Mouse (Mus musculus): ENCODE data around the gene Smad9. TPM values are rescaled to one million over a fixed set of nuclear protein-coding genes. Genes with fewer than 3 reads are reported as not detected.

Smad9 gene
- total RNA-seq, 2 experiments from 2014 or later: 1.2 to 2.2 TPM

DNA sequence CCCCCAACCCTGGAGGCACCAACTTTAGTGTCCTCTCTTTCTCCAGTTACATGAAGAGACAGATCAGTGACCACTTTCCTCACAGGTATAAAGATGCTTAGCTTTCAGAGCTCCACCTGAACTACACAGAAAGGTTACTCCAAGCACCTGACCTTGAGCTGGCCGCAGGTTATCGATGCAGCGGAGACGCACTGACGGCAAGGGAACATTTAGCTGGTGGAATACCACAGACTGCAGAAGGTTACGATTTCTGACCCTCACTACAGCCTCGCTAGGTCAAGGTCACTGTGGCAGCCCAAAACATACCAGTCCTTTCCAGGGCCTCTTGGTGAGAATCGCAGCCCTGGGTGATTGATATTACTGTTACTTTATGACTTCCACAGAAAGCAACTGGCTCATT is 48.3 kb downstream of the Smad9 start:
- intact Hi-C loops (cut with DNase I): no loop called here
- no peak for DNase-seq

DNA sequence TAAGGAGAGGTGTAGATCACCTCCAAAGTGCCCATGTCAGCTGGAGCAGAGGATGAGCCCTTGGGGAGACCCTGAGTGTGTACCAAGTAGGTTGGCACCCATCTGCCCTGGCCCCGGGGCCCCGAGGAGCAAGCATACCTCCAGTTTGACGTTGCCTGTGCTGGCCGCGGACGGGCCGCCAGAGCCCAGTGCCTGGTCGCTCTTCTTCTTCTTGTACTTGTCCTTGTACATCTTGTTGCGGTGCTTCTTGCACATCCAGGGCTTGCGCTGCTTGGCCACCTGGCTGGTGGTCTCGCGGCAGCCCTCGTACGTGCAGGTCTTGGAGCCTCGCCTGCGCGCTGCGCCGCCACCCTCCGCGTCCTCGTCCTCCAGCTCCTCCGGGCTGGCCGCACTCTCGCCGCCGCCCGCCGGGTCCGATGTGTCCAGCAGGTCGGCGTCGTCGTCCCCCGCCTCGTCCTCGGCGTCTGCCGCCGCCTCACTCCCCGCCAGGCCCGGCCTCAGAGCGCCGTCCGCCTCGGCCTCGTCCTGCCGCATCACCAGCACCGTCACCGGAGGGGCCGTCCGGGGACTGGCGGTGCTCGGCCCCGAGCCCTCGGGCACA is 51.8 kb downstream of the Smad9 start:
- no peak for DNase-seq
- intact Hi-C loops (cut with DNase I): loop anchor here (5.0 kb wide), 2 partner anchors 70 to 305 kb away; partner anchors contain the start of genes Alg5, Exosc8 and Spg20

DNA sequence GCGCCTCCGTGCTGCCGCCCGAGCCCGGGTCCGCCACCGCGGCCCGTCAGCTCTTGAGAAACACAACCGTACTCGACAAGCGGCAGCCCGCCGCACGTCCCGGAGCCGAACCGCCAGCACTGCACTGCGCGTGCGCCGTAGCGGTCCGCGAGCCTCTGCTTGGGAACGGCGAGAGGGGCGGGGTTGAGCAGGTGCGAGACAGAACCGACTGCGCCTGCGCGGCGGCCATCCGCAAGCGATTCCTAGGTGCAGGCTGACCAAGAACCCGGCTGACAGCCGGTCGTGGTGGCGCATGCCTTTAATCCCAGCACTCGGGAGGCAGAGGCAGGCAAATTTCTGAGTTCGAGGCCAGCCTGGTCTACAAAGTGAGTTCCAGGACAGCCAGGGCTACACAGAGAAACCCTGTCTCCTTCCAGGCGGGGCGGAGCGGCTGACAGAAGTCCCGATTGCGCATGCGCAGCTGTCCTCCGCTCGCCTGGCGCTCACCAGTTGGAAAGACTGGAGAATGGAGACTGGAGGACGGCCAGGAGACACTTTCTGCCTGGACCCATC is 52.4 kb downstream of the Smad9 start, which contains the start of gene Rfxap:
Gene Rfxap, minus strand, starts transcription at position 126 of the 552 bp plus-strand sequence.
- intact Hi-C loops (cut with DNase I): loop anchor here (5.0 kb wide), 2 partner anchors 70 to 305 kb away; partner anchors contain the start of genes Alg5, Exosc8 and Spg20
- peak; percentile 97 to 98 for DNase-seq

DNA sequence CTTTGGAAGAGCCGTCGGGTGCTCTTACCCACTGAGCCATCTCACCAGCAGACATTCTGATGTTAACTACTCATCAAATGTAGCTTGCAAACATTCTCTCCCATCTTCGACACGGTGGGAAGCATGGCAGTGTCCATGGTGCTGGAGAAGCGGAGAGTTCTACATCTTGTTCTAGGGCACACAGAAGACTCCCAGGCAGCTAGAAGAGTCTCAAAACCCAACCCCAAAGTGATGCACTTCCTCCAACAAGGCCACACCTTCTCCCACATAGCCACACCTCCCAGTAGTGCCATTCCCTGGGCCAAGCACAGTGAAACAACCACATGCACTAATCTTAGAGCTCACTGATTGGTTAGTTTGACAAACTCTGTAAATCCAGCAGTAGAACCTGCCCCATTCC is 53.7 kb downstream of the Smad9 start:
- no peak for DNase-seq
- intact Hi-C loops (cut with DNase I): loop anchor here (5.0 kb wide), 2 partner anchors 72 to 303 kb away; partner anchors contain the start of genes Alg5, Exosc8 and Spg20

DNA sequence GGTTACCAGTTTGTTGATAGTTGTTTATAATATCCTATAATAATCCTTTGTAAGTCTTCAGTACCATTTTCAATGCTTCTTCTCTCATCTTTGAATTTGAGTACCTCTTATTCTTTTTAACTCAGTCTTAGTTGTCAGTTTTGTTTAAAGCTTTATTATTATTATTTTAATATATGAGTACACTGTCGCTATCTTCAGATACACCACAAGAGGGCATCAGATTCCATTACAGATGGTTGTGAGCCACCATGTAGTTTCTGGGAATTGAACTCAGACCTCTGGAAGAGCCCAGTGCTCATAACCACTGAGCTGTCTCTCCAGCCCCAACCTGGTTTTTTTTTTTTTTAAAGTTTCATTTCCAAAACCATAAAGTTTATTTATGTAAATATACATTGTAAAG is 56.2 kb downstream of the Smad9 start:
- intact Hi-C loops (cut with DNase I): no loop called here
- DNase-seq: no peak

DNA sequence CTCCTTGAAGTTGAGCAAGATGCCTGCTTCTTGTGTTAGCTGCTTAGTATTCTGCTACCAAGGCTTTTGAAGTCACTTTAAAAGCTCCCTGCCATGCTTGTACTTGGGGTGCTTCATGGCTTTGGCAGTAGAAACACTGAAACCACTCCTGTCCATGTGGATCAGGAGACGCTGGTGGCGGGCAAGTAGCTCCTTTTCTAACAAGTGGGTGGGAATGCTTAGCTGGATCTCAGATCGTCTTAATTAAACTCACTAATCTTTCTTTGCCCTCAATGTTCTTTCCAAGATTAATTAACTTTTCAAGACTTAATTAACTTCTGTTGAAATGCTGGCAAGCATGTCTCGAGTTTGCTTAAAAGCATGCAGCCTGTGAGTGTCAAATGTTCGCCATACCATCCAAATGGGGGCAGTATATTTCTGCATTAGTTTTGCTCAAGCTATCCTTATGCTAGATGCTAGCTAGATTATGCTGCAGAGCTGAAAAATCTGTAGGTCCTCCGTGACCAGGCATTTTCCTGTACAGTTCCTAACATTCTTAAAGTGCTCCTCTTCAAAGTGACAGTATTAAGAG is 58.1 kb downstream of the Smad9 start:
- intact Hi-C loops (cut with DNase I): no loop called here
- DNase-seq: no peak

DNA sequence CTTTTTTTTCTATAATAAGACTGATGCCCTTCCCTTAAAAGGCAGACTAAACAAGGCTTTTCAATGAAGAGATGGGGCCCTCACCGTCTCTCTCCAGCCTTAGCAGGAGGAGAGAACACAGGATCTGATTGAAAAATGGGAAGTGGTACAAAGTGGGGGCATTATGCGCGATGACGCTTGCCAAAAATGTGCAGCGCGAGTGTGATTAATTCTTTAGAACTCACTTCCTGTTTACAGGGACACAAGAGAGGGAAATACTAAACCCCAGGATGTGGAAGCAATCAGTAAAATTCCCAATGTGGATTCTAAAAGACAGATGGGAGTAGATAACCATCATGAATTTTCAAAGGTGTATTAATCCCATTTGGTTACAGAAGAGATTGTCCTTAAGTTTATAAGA is 59.2 kb downstream of the Smad9 start:
- DNase-seq: no peak
- intact Hi-C loops (cut with DNase I): loop anchor here (2.0 kb wide), 1 partner anchor 250 kb away; no protein-coding TSS in a partner anchor

DNA sequence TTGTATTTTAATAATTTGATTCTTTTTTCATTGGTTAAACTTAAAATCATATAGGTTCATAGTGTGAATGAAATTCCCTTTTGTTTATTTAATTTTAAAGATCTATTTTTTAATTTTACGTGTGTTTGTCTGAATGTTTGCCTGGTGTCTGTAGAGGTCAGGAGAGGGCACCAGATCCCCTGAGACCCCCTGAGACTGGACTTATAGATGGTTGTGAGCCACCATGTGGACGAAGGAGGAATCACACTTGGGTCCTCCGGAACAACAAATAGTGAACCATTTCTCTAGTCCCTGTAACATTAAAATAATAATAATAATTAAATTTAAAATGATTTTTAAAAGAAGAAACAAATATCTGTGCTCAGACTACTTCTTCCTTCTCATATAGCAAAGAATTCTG is 59.9 kb downstream of the Smad9 start:
- intact Hi-C loops (cut with DNase I): loop anchor here (2.0 kb wide), 1 partner anchor 250 kb away; no protein-coding TSS in a partner anchor
- DNase-seq: peak; percentile 49 to 58

DNA sequence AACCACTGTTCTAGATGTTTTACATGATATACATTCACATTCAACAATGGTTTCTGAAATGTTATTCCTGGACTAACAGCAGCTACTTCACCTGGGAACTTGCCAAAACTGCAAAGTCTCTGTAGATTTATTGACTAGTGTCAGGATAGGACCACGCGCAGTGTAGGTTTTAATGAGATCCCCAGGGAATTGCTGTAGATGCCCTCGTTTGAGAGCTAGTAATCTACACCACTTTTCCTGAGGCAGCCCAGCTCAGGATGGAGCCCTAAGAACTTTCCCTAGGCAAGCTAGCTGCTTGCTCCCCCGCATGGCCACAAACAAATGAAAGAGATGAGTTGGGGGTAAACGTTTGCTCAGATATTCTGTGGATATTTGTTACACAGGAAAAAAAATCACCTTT is 67.1 kb downstream of the Smad9 start:
- intact Hi-C loops (cut with DNase I): no loop called here

DNA sequence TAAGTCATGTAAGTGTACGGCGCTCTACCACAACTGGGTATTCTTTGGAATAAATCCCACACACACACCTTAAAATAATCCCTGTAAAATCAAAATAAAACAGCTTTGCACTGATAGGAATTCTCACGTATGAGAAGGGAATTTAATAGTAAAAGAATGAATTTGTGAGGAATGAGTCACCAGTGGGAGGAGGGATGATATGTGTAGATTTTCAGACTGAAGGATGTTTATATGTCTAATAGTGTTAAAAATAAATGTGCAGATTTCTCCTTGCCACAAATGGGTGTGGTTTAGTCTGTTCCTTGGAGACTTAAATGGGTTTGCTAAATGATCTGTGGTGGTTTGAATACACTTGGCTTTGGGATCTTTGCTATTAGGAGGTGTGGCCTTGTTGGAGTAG is 77.1 kb downstream of the Smad9 start:
- intact Hi-C loops (cut with DNase I): no loop called here

More for the DNA sequence above, 67.1 kb downstream of the Smad9 start:
- DNase-seq: no peak

DNA sequence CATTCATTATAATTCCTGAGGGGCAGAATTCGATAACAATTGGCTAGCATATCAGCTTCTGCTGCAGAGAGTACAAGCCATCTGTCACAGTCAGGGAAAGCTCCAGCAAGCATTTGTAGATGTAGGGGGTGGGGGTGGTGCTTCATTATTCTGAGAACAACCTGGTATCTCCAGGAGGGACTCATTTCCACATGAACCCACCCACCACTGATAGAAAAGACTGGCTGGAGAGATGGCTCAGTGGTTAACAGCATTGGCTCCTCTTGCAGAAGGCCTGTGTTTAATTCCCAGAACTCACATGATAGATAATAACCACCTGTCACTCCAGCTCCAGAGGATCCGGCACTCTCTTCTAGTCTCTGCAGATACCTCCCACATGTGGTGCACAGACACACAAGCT is 80.0 kb downstream of the Smad9 start:
- intact Hi-C loops (cut with DNase I): no loop called here
- no peak for DNase-seq

More for the DNA sequence above, 77.1 kb downstream of the Smad9 start:
- no peak for DNase-seq

Other genes starting within 250 kb of the Smad9 start
- 10 to 100 TPM; 28.3 to 29.9 TPM for gene Supt20, start 62.8 kb upstream of the Smad9 start, total RNA-seq (2021)
- gene Gm21958, start 41.2 kb upstream of the Smad9 start, total RNA-seq (2021): not detected
- 10 to 100 TPM; 17.3 to 22.3 TPM for gene Exosc8, start 20.2 kb upstream of the Smad9 start, total RNA-seq (2021)
- 10 to 100 TPM; 11.9 to 12.0 TPM for gene Alg5, start 20.0 kb upstream of the Smad9 start, total RNA-seq (2021)
- gene Rfxap, start 52.2 kb downstream of the Smad9 start, total RNA-seq (2021): 10 to 100 TPM; 21.8 to 23.4 TPM
- under 1 TPM; 0.12 to 0.19 TPM for gene Sertm1, start 160.3 kb downstream of the Smad9 start, total RNA-seq (2021)